Mouse (Mus musculus): ENCODE measurements at regions not wholly inside any gene's neighbourhood (a gene's known extent, or its start where the extent isn't known, plus 50 kb on each side); places are given as distances from the start of the nearest gene placed in this dataset.
A peak's percentile ranks its signal among the peaks of the same experiment; 100 is the strongest.

- ATAC-seq (no peak), DNase-seq (ENCODE audit: low spot score) (no peak)
- 77% methylated on average over 8 of the region's 8 CpGs for WGBS
- Histone ChIP-seq H3K4me3 (ENCODE audit: low read depth, low read length) (no peak overlapping the region), H3K27ac (ENCODE audit: low read length) (peak overlapping the region; percentile 85), H3K4me1 (ENCODE audit: insufficient read depth, low read depth, low read length) (peaks cover 13% of the 10 kb centered on the region; the same call in 1 of the 2 replicates), H3K4me2 (replicated peaks; ENCODE audit: low read depth, low read length) (no peak overlapping the region), H3K27me3 (replicated peaks; ENCODE audit: insufficient read depth, low read length) (no peaks in the 10 kb centered on the region), H3K36me3 (ENCODE audit: insufficient read depth, low read length) (no peaks in the 10 kb centered on the region), H3K9ac (replicated peaks; ENCODE audit: low read depth) (no peak overlapping the region), H3K9me3 (ENCODE audit: low read length) (no peaks in the 10 kb centered on the region)
- TF ChIP-seq CTCF (IDR thresholded peaks at IDR 0.05) = no peak
- no peak for TF ChIP-seq EP300 (IDR thresholded peaks at IDR 0.05)
Measured at GRCm38 (mm10) chr4:150800774-150801173, 52.9 kb upstream of the Errfi1 start.

- ATAC-seq = peak; percentile 71
- H3K4me3 ChIP-seq (ENCODE audit: low read depth, low read length) = no peak overlapping the region
- H3K9ac ChIP-seq (replicated peaks; ENCODE audit: low read depth) = no peak overlapping the region
- DNase-seq (ENCODE audit: low spot score) = peak; percentile 95
- WGBS = 15% methylated on average over 22 of the region's 22 CpGs
- peak overlapping the region; percentile 87 for H3K27ac ChIP-seq (ENCODE audit: low read length)
- no peaks in the 10 kb centered on the region for H3K9me3 ChIP-seq (ENCODE audit: low read length)
- TF ChIP-seq EP300 (IDR thresholded peaks at IDR 0.05) (peak; percentile 97), CTCF (IDR thresholded peaks at IDR 0.05) (no peak)
- H3K27me3 ChIP-seq (replicated peaks; ENCODE audit: insufficient read depth, low read length) = no peaks in the 10 kb centered on the region
- 0 out of 2 replicates have a peak overlapping the region, but pooled peaks have one; percentile 8 for H3K4me2 ChIP-seq (replicated peaks; ENCODE audit: low read depth, low read length)
- peaks cover 13% of the 10 kb centered on the region; the same call in 1 of the 2 replicates for H3K4me1 ChIP-seq (ENCODE audit: insufficient read depth, low read depth, low read length)
- H3K36me3 ChIP-seq (ENCODE audit: insufficient read depth, low read length) = no peaks in the 10 kb centered on the region
Measured at GRCm38 (mm10) chr4:150799550-150800398, 53.9 kb upstream of the Errfi1 start.

GRCm38 (mm10) chr4:150798783-150799530 is 54.8 kb upstream of the Errfi1 start:
- DNase-seq (ENCODE audit: low spot score) = peak; percentile 93
- peak; percentile 86 for ATAC-seq
- Histone ChIP-seq H3K4me1 (ENCODE audit: insufficient read depth, low read depth, low read length) (peaks cover 13% of the 10 kb centered on the region; the same call in 1 of the 2 replicates), H3K9me3 (ENCODE audit: low read length) (no peaks in the 10 kb centered on the region), H3K4me3 (ENCODE audit: low read depth, low read length) (no peak overlapping the region), H3K36me3 (ENCODE audit: insufficient read depth, low read length) (no peaks in the 10 kb centered on the region), H3K9ac (replicated peaks; ENCODE audit: low read depth) (no peak overlapping the region), H3K4me2 (replicated peaks; ENCODE audit: low read depth, low read length) (peak overlapping the region; percentile 8; the same call in 1 of the 2 replicates), H3K27me3 (replicated peaks; ENCODE audit: insufficient read depth, low read length) (no peaks in the 10 kb centered on the region), H3K27ac (ENCODE audit: low read length) (peak overlapping the region; percentile 87)
- TF ChIP-seq CTCF (IDR thresholded peaks at IDR 0.05) = no peak
- TF ChIP-seq EP300 (IDR thresholded peaks at IDR 0.05) = peak; percentile 75
- WGBS = 18% methylated on average over 13 of the region's 13 CpGs

- no peaks in the 10 kb centered on the region for H3K36me3 ChIP-seq (ENCODE audit: insufficient read depth, low read length)
- H3K27ac ChIP-seq (ENCODE audit: low read length) = peak overlapping the region; percentile 87
- peaks cover 13% of the 10 kb centered on the region; the same call in 1 of the 2 replicates for H3K4me1 ChIP-seq (ENCODE audit: insufficient read depth, low read depth, low read length)
- TF ChIP-seq CTCF (IDR thresholded peaks at IDR 0.05) (no peak), EP300 (IDR thresholded peaks at IDR 0.05) (no peak)
- H3K4me2 ChIP-seq (replicated peaks; ENCODE audit: low read depth, low read length) = no peak overlapping the region
- no peak for ATAC-seq
- H3K4me3 ChIP-seq (ENCODE audit: low read depth, low read length) = no peak overlapping the region
- H3K27me3 ChIP-seq (replicated peaks; ENCODE audit: insufficient read depth, low read length) = no peaks in the 10 kb centered on the region
- no peak overlapping the region for H3K9ac ChIP-seq (replicated peaks; ENCODE audit: low read depth)
- no peaks in the 10 kb centered on the region for H3K9me3 ChIP-seq (ENCODE audit: low read length)
- 70% methylated on average over 8 of the region's 8 CpGs for WGBS
- DNase-seq (ENCODE audit: low spot score) = no peak
Measured at GRCm38 (mm10) chr4:150798281-150798680, 55.4 kb upstream of the Errfi1 start.

- ATAC-seq = no peak
- 85% methylated on average over 3 of the region's 3 CpGs for WGBS
- Histone ChIP-seq H3K9ac (replicated peaks; ENCODE audit: low read depth) (no peak overlapping the region), H3K27ac (ENCODE audit: low read length) (no peak overlapping the region), H3K4me2 (replicated peaks; ENCODE audit: low read depth, low read length) (no peak overlapping the region), H3K27me3 (replicated peaks; ENCODE audit: insufficient read depth, low read length) (no peaks in the 10 kb centered on the region), H3K36me3 (ENCODE audit: insufficient read depth, low read length) (no peaks in the 10 kb centered on the region), H3K4me3 (ENCODE audit: low read depth, low read length) (no peak overlapping the region), H3K9me3 (ENCODE audit: low read length) (no peaks in the 10 kb centered on the region), H3K4me1 (ENCODE audit: insufficient read depth, low read depth, low read length) (peaks cover 13% of the 10 kb centered on the region; the same call in 1 of the 2 replicates)
- no peak for TF ChIP-seq EP300 (IDR thresholded peaks at IDR 0.05)
- no peak for TF ChIP-seq CTCF (IDR thresholded peaks at IDR 0.05)
- DNase-seq (ENCODE audit: low spot score) = no peak
Measured at GRCm38 (mm10) chr4:150797057-150797456, 56.7 kb upstream of the Errfi1 start.

- 51% methylated on average over 5 of the region's 5 CpGs for WGBS
- no peak overlapping the region for H3K9ac ChIP-seq (replicated peaks; ENCODE audit: low read depth)
- H3K36me3 ChIP-seq (ENCODE audit: insufficient read depth, low read length) = no peaks in the 10 kb centered on the region
- no peak for ATAC-seq
- no peaks in the 10 kb centered on the region for H3K27me3 ChIP-seq (replicated peaks; ENCODE audit: insufficient read depth, low read length)
- TF ChIP-seq CTCF (IDR thresholded peaks at IDR 0.05) (no peak), EP300 (IDR thresholded peaks at IDR 0.05) (no peak)
- no peak overlapping the region for H3K4me3 ChIP-seq (ENCODE audit: low read depth, low read length)
- no peaks in the 10 kb centered on the region for H3K9me3 ChIP-seq (ENCODE audit: low read length)
- no peak overlapping the region for H3K27ac ChIP-seq (ENCODE audit: low read length)
- DNase-seq (ENCODE audit: low spot score) = no peak
- H3K4me2 ChIP-seq (replicated peaks; ENCODE audit: low read depth, low read length) = no peak overlapping the region
- peaks cover 10% of the 10 kb centered on the region; the same call in 1 of the 2 replicates for H3K4me1 ChIP-seq (ENCODE audit: insufficient read depth, low read depth, low read length)
Measured at GRCm38 (mm10) chr4:150794878-150795277, 58.8 kb upstream of the Errfi1 start.

Measured in lung, postnatal 0 days (tissue).